Mouse (Mus musculus) limb, embryonic 15.5 days (tissue): Measurements from ENCODE around the gene Wfs1. TPM values are rescaled to one million over a fixed set of nuclear protein-coding genes. Genes with fewer than 3 reads are reported as not detected.

Source experiments
- ATAC-seq: fragments of 200-750 bp; cut with Nextera tagmentation; 2 replicates; pipeline ENCODE4 v1.8.0; 2017; ENCODE audit warnings: low read depth, moderate TSS enrichment; ENCODE audit not compliant: insufficient number of reproducible peaks, low FRiP score, low TSS enrichment
- H3K27ac ChIP-seq: fragments of 300-500 bp; sonication (generic); 2 replicates; pipeline ENCODE4 v1.5.1; 2015; ENCODE audit warnings: moderate library complexity, mild to moderate bottlenecking, inconsistent platforms
- H3K27me3 ChIP-seq: fragments of 300-500 bp; sonication (generic); 2 replicates; pipeline ENCODE4 v1.6.1; 2015; ENCODE audit warnings: inconsistent platforms
- H3K36me3 ChIP-seq: fragments of 300-500 bp; sonication (generic); 2 replicates; pipeline ENCODE4 v1.6.1; 2015; ENCODE audit warnings: inconsistent platforms
- H3K4me1 ChIP-seq: fragments of 300-500 bp; sonication (generic); 2 replicates; pipeline ENCODE4 v1.6.1; 2015; ENCODE audit warnings: inconsistent platforms
- H3K4me2 ChIP-seq: fragments of 300-500 bp; sonication (generic); 2 replicates; pipeline ENCODE4 v1.6.1; 2015; ENCODE audit warnings: mild to moderate bottlenecking, inconsistent platforms
- H3K4me3 ChIP-seq: fragments of 300-500 bp; sonication (generic); 2 replicates; pipeline ENCODE4 v1.5.1; 2015; ENCODE audit warnings: mild to moderate bottlenecking, inconsistent platforms
- H3K9ac ChIP-seq: fragments of 300-500 bp; sonication (generic); 2 replicates; pipeline ENCODE4 v1.6.1; 2015; ENCODE audit warnings: inconsistent platforms
- H3K9me3 ChIP-seq: fragments of 300-500 bp; sonication (generic); 2 replicates; pipeline ENCODE4 v1.6.1; 2016; ENCODE audit warnings: inconsistent platforms
- WGBS: fragments of 180-500 bp; shearing (Covaris S2); methylation state at CpG from one replicate; pipeline ENCODE4 v1.1.7; 2015; 5-methylcytosine and 5-hydroxymethylcytosine counted together
- polyA plus RNA-seq: library from polyadenylated mRNA; unstranded; fragments of >200 nt; fragmentation: Nextera tagmentation; extraction: Ambion mirVana; gene quantifications from 2 replicates; pipeline ENCODE4 v1.2.1, GENCODE M21; 2015

The Wfs1 gene
- polyA plus RNA-seq, 1 experiment from 2014 or later = 11.6 TPM

DNA sequence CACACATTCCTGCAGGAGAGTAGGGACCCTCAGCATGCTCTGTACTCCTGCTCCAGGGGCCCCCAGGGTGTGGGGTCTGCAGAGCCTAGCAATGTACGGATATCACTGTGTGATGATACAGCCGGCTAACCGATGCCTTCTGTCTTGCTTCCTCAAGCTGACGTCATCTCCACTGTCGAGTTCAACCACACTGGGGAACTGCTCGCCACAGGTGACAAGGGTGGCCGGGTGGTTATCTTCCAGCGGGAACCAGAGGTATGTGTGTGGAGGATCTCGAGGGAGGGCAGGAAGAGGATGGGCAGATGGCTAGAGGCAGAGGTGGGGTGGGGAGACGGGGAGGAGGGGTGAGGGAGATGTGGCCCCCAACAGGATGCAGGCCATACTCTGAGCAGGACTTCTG is 66.2 kb downstream of the Wfs1 start:
- no peak for ATAC-seq
- H3K4me1 ChIP-seq = no peaks in the 10 kb centered on the region
- H3K9me3 ChIP-seq = no peaks in the 10 kb centered on the region
- no peaks in the 10 kb centered on the region for H3K36me3 ChIP-seq
- H3K27ac ChIP-seq = no peak overlapping the region
- H3K4me3 ChIP-seq = no peak overlapping the region
- H3K27me3 ChIP-seq = peaks cover under 1% of the 10 kb centered on the region; the same call in 1 of the 2 replicates
- WGBS = 72% methylated on average over 10 of the region's 10 CpGs
- no peak overlapping the region for H3K9ac ChIP-seq
- no peak overlapping the region for H3K4me2 ChIP-seq

DNA sequence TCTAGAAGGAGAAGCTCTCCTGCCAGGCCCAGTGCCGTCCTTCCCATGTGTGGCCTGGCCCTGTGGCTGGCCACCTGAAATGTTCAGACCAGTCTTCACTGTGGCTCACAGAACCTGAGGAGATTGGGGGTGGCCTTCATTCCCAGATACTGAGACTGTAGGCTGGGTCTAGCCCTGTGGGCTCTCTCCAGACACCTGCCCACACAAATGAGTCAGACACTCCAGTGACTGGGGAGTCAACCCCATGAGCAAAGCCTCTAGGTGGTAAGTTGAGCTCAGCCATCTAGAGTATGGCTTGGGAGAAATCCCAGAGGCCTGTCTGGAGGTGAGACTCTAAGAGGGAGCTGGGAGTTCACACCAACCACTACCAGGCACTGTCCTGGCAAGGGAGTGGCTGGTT is 67.1 kb downstream of the Wfs1 start:
- H3K27ac ChIP-seq = no peak overlapping the region
- no peak overlapping the region for H3K4me3 ChIP-seq
- WGBS = 72% methylated on average over 1 of the region's 1 CpGs
- no peak overlapping the region for H3K4me2 ChIP-seq
- H3K27me3 ChIP-seq = peaks cover 6% of the 10 kb centered on the region
- no peaks in the 10 kb centered on the region for H3K9me3 ChIP-seq
- H3K4me1 ChIP-seq = no peaks in the 10 kb centered on the region
- no peak overlapping the region for H3K9ac ChIP-seq
- no peaks in the 10 kb centered on the region for H3K36me3 ChIP-seq
- ATAC-seq = no peak

DNA sequence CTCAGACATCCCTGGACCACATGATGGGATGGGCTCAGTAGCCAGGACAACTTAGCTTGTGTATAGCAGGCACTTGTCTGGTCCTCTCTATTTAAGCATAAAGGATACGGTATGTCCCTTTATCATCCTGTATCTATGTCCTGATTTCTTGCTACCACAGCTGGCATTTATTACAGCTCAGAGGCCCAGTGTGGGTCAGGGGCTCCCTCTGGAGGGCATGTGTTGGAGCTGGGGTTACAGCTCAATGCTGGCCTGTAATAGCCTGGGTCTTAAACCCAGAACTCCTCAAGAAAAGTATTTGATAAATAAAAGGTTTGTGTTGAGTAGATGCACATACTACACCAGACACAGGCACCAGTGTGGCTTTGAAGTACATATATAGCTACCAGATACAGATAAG is 68.9 kb downstream of the Wfs1 start:
- Histone ChIP-seq H3K4me3 (no peak overlapping the region), H3K27ac (no peak overlapping the region), H3K27me3 (peaks cover 9% of the 10 kb centered on the region), H3K36me3 (no peaks in the 10 kb centered on the region), H3K9me3 (no peaks in the 10 kb centered on the region), H3K4me1 (no peaks in the 10 kb centered on the region), H3K4me2 (no peak overlapping the region), H3K9ac (no peak overlapping the region)
- ATAC-seq = no peak
- WGBS = 17% methylated on average over 1 of the region's 1 CpGs

DNA sequence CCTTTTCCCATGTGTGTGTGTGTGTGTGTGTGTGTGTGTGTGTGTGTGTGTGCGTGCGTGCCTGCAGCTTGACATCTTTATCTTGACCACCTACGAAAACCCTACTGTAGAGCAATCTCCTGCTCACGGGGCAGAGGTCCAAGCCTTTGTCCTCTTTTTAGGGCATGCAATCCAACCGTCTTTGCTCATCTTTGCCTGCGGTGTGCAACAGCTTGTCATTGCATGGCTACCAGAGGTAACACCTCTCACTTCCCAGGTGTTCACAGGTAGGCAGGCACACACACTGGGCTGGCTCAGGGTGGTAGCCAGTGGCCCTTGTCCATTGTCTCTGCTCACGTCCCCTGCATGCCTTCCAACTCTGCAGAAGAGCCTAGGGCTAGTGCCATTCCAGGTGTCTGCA is 71.0 kb downstream of the Wfs1 start:
- no peak for ATAC-seq
- Histone ChIP-seq H3K4me2 (no peak overlapping the region), H3K36me3 (no peaks in the 10 kb centered on the region), H3K27me3 (peaks cover 9% of the 10 kb centered on the region), H3K4me1 (no peaks in the 10 kb centered on the region), H3K9me3 (no peaks in the 10 kb centered on the region), H3K27ac (no peak overlapping the region), H3K4me3 (no peak overlapping the region), H3K9ac (no peak overlapping the region)
- 78% methylated on average over 7 of the region's 7 CpGs for WGBS

DNA sequence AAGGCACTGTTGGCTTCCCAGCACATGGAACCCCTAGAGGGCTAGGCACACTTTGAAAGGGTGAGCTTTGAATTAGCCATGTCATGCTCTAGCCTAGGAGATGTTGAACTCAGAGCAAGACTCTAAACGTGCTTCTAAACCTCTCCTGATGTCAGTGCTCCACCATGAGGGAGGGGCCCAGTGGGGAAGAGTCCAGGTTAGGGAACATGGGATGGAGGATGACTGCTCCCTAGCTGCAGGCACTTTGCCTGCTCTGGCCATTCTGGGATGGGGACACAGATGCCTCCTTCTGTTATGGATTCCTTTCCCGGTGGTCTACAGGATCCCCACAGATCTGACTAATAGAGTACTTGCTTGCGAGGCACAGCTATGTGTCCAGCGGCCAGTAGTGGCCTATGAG is 71.8 kb downstream of the Wfs1 start:
- ATAC-seq = no peak
- WGBS = 76% methylated on average over 4 of the region's 4 CpGs

DNA sequence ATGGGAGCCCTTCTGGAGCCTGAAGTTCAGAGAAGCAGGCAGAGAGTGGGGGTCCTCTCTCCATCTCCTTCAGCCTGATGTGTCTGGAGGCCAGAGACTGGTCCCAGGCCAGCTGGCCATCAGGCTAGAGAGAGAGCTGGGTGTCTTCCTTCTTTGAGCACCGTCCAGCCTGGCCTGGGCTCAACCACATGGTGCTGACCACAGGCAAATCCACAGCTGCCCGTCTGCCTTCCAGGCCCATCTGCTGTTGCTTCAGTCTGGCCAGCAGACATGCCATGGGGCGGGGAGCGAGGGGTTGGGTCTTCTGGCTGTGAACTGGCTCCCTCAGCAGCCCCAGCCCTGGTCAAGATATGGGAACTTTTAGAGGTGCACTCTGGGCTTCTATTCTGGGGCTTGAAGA is 72.4 kb downstream of the Wfs1 start:
- ATAC-seq = no peak
- H3K4me2 ChIP-seq = no peak overlapping the region
- H3K9ac ChIP-seq = no peak overlapping the region
- H3K4me3 ChIP-seq = no peak overlapping the region
- H3K9me3 ChIP-seq = no peaks in the 10 kb centered on the region
- H3K27ac ChIP-seq = no peak overlapping the region
- no peaks in the 10 kb centered on the region for H3K4me1 ChIP-seq
- 84% methylated on average over 4 of the region's 4 CpGs for WGBS
- H3K36me3 ChIP-seq = no peaks in the 10 kb centered on the region
- H3K27me3 ChIP-seq = peaks cover 13% of the 10 kb centered on the region

More for the DNA sequence above, 71.8 kb downstream of the Wfs1 start:
- no peaks in the 10 kb centered on the region for H3K36me3 ChIP-seq
- no peaks in the 10 kb centered on the region for H3K9me3 ChIP-seq
- H3K4me1 ChIP-seq = no peaks in the 10 kb centered on the region
- H3K4me2 ChIP-seq = no peak overlapping the region
- H3K4me3 ChIP-seq = no peak overlapping the region
- no peak overlapping the region for H3K9ac ChIP-seq
- no peak overlapping the region for H3K27ac ChIP-seq
- peaks cover 13% of the 10 kb centered on the region for H3K27me3 ChIP-seq

Other genes starting within 250 kb of the Wfs1 start
- 26.4 and 31.5 TPM in 2 replicates for gene Bloc1s4, start 240.6 kb downstream of the Wfs1 start, polyA plus RNA-seq
- 492 and 496 TPM in 2 replicates for gene Mrfap1, start 192.4 kb downstream of the Wfs1 start, polyA plus RNA-seq
- gene Man2b2, start 158.6 kb downstream of the Wfs1 start, polyA plus RNA-seq = 21.2 and 22.5 TPM in 2 replicates
- 0.74 and 0.83 TPM in 2 replicates for gene Ppp2r2c, start 120.7 kb downstream of the Wfs1 start, polyA plus RNA-seq
- gene Gm1043, start 96.2 kb upstream of the Wfs1 start, polyA plus RNA-seq = 0.05 and 0.12 TPM in 2 replicates